Mouse (Mus musculus): ENCODE data around the gene Tma7. TPM values are rescaled to one million over a fixed set of nuclear protein-coding genes. Genes with fewer than 3 reads are reported as not detected.

Tma7 gene
- 100 to 1,000 TPM; 241 to 249 TPM for total RNA-seq (2021)

DNA sequence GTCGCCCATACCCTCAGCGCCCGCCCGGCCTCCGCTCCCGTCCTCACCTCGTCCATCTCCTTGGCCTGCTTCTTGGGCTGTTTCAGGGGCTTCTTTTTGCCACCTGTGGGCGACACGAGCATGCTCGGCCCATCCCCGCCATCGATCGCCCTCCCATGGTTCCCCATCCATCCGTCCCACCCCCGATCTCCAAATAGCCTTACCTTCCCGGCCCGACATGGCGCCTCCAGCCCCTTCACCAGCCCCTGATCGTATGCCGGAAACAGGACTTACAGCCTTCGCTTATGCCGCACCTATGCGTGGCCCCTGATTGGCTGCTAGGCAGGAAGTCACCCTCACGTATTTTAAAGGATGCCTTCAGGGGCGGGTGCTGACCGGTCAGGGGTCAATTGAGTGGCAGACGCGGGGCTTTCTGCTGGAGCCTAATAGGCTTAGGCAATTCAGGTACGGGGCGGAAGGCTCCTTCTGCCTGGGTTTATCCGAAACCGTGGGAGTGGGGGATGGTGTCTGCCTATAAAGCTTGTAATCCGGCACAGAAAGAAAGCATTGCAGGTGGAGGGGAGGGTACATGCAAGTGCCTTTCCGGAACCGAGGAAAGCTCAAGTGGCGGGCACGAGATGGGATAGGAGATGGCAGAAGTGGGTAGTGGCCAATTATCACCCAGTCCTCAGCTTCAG, at the start of gene Tma7, which contains the start of gene Ccdc51:
TSS of gene Tma7 (minus strand) at position 464 of the 677 bp plus-strand sequence.
TSS of gene Ccdc51 (plus strand) at position 370 of the 677 bp plus-strand sequence.
- peak; percentile 72 to 80 for DNase-seq
- intact Hi-C loops (cut with DNase I): no loop called here

- DNase-seq: no peak
- intact Hi-C loops (cut with DNase I): no loop called here
Measured at GRCm38 (mm10) chr9:109130076-109130475, 47.7 kb upstream of the Tma7 start.

- no peak for DNase-seq
- intact Hi-C loops (cut with DNase I): loop anchor here (5.0 kb wide), 1 partner anchor 734 kb away; no protein-coding TSS in a partner anchor
Measured at GRCm38 (mm10) chr9:109128211-109128610, 45.8 kb upstream of the Tma7 start.

DNA sequence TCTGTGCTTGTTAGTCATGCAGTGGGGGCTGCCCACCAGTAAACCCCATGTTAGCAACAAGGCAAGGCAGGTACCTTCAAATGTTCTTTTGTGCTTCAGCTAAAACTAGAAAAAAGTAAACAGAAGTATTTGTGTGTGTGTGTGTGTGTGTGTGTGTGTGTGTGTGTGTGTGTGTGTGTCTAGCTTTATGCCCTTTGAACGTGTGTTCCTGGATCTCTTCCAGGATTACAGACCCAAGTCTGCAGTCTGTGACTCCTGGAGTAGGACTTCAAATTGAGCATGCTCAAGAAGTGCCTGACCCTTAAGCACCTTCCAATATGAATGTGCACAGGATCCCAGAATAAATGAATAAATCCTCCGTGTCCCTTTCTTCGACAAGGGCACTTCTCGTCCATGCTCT, 44.7 kb upstream of the Tma7 start:
- DNase-seq: no peak
- intact Hi-C loops (cut with DNase I): loop anchor here (5.0 kb wide), 1 partner anchor 735 kb away; no protein-coding TSS in a partner anchor

DNA sequence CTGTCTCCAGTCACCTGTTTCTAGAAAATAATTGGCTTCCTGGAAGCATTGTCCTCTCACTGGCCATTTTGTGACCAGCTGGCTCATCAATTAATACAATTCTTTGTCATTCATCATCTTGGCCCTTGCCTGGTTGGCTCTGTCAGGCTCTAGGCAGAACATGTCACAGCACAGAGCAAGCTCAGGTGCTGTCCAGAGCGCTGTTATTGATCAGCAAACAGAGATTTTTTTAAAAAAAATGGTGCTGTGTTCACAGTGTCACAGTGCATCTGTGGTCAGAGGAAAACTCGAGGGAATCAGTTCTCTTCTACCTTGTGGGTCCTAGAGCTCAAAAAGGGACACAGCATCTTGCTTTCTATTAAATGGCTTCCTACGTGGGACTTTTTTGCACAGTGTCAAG, 43.1 kb upstream of the Tma7 start:
- intact Hi-C loops (cut with DNase I): loop anchor here (5.0 kb wide), 1 partner anchor 737 kb away; no protein-coding TSS in a partner anchor
- DNase-seq: no peak

GRCm38 (mm10) chr9:109125043-109125442, 42.7 kb upstream of the Tma7 start:
- intact Hi-C loops (cut with DNase I): loop anchor here (5.0 kb wide), 1 partner anchor 737 kb away; no protein-coding TSS in a partner anchor
- no peak for DNase-seq

DNA sequence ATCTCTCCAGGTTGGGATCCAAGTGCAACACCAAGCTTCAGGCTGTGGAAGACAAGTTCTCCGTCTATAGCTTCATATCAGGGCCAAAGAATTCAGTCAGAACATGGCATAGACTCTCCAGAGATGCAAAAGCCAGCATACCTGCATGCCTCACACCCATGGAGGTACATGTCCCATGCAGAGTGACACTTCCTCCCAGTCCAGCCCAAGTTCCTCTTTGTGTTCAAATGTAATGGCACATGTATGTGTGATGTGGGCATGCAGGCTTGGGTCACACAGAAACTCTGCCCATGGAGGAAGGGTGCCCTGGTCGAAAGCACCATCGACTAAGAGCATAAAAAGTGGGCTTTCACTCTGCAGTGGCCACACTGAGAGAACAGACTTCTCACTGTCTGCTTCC, 41.8 kb upstream of the Tma7 start:
- no peak for DNase-seq
- intact Hi-C loops (cut with DNase I): no loop called here

DNA sequence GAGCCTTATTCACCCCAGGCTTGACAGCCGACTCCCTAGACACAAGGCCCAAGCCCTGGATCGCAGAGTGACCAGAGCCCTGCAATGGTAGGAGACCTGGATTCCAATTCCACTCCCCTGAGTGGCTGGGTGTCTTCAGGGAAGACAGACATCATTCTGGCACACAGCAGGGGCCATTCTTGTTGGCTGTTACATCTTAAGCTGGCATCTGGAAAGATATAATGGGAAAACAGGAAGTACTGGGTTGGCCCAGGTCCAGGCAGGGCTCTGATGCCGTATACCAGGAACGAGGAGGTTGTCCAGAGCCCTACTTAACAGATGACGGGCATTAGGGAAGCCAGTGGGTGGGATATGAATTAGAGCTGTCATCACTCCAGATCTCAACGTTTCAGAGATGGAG, 40.9 kb upstream of the Tma7 start:
- intact Hi-C loops (cut with DNase I): no loop called here

GRCm38 (mm10) chr9:109122553-109123085, 40.2 kb upstream of the Tma7 start:
- DNase-seq: peak in 1 of 2 experiments; percentile 43
- intact Hi-C loops (cut with DNase I): loop anchor here (1.0 kb wide), 2 partner anchors 34 to 123 kb away; no protein-coding TSS in a partner anchor

More for the DNA sequence above, 40.9 kb upstream of the Tma7 start:
- no peak for DNase-seq

- no peak for DNase-seq
- intact Hi-C loops (cut with DNase I): no loop called here
Measured at GRCm38 (mm10) chr9:109120956-109121355, 38.6 kb upstream of the Tma7 start.

GRCm38 (mm10) chr9:109119571-109119970, 37.2 kb upstream of the Tma7 start:
- no peak for DNase-seq
- intact Hi-C loops (cut with DNase I): no loop called here

- intact Hi-C loops (cut with DNase I): no loop called here
- no peak for DNase-seq
Measured at GRCm38 (mm10) chr9:109118106-109118505, 35.7 kb upstream of the Tma7 start.

DNA sequence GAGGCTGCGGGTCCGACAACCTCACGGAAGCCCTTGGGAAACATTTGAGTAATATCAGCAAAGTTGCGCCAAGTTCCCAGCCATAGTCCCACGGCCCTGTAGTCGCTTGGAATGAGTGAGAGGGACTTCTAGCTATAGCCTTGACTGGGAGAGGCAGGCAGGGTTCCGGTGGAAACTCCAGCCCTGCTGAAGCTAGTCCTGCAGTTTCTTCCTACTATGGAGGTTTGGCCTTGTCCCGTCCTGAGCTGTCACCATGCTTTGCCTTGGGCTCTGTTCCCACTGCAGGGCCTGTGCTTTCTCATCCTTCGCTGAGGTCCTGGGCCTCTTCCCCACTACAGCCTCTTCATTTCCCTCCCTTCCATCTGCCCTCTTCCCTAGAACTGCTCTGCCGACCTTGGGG, 33.8 kb upstream of the Tma7 start:
- intact Hi-C loops (cut with DNase I): no loop called here

DNA sequence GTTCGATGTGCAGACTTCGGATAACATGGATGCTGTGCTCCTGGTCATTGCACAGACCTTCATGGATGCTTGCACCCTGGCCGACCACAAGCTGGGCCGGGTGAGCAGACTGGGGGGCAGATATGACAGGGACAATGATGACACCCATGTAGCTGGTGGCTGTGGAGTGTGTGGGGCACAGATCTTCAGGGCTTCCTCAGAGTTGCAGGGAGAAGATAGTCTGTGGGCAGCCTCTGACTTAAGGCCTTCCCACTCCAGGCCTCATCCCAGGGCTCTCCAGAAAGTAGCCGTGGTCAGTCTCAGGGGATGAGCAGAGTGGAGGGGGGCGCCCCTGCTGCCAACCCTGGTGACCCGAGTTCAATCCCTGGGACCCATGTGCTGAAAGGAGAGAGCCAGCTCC, 32.5 kb upstream of the Tma7 start:
- no peak for DNase-seq
- intact Hi-C loops (cut with DNase I): no loop called here

More for the DNA sequence above, 33.8 kb upstream of the Tma7 start:
- no peak for DNase-seq

DNA sequence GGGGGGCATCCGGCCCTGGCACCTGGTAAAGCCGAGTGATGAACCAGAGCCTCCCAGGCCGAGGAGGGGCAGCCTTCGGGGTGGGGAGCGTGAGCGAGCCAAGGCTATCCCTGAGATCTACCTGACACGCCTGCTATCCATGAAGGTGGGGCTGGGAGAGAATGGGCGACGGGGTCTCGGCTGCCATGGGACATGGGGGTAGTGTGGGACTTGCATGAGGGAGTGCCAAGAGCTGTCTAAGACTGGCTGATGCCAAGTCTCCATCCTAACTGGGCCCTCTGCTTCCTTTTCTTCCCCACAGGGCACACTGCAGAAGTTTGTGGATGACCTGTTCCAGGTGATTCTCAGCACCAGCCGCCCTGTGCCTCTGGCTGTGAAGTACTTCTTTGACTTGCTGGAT, 31.9 kb upstream of the Tma7 start:
- intact Hi-C loops (cut with DNase I): no loop called here
- DNase-seq: no peak

DNA sequence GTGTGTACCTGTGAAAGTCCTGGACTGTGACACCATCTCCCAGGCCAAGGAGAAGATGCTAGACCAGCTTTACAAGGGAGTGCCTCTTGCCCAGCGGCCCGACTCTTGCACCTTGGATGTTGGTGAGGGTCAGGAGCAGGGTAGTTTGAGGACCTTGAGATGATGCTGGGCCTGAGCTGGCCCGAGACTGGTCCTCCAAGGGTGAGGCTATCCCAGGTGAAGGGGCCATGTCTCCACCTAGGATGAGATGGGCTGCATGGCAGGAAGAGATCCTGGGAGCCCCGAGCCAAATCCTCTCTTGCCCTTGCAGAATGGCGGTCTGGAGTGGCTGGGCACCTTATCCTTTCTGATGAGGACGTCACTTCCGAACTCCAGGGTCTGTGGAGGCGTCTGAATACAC, 30.9 kb upstream of the Tma7 start:
- DNase-seq: no peak
- intact Hi-C loops (cut with DNase I): no loop called here

- DNase-seq: no peak
- intact Hi-C loops (cut with DNase I): no loop called here
Measured at GRCm38 (mm10) chr9:109111591-109111990, 29.2 kb upstream of the Tma7 start.

DNA sequence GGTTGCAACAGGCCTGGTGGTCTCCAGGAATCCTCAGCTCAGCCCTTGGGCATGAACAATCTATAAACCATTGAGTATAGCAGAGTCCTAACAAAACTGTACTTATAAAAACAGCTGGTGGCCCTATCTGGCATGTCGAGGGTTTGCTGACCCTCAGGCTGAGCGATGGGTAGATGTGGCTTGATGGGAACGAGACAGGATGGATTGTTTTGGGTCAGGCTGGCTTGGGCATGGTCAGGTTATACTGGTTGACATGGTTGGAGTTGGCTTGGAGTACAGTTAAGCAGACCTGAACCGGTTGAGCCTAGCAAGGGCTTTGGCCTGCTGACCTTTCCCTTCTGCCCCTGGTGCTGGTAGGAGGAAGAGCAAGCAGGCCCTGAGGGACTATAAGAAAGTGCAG, 28.7 kb upstream of the Tma7 start:
- no peak for DNase-seq
- intact Hi-C loops (cut with DNase I): no loop called here

- DNase-seq: no peak
- intact Hi-C loops (cut with DNase I): no loop called here
Measured at GRCm38 (mm10) chr9:109110240-109110639, 27.9 kb upstream of the Tma7 start.

DNA sequence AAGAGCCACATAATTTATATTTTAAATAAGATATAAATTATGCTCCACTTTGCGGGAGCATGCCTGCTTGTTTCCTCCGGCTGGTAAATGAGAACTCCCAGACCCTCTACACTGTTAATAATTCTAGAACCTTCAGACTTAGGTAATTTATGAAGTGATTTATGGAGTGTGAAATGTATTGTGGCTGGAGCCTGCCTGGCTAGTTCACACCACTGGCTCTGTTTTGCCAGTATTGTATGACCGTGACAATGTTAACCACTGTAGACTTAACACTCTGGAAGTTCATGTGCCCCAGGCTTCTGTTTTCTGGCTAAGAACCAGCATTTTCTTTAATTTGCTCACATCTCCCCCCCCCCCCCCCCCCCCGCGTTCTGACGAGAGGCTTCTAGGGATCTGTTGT, 25.0 kb upstream of the Tma7 start:
- intact Hi-C loops (cut with DNase I): no loop called here
- no peak for DNase-seq

- intact Hi-C loops (cut with DNase I): no loop called here
- no peak for DNase-seq
Measured at GRCm38 (mm10) chr9:109105648-109106047, 23.3 kb upstream of the Tma7 start.

DNA sequence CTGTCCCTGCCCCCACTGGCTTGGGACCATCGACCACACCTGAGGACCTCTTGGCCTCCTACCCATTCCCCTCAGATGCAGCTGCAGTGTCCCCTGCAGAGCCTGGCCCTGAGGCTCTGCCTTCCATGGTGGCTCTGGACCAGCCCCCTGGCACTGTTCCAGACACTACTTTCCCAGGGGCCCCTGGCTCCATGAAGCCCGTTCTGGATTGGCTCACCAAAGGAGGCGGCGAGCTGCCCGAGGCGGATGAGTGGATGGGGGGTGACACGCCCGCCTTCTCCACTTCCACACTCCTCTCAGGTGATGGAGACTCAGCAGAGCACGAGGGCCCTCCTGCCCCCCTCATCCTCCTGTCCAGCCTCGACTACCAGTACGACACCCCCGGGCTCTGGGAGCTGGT, 22.6 kb upstream of the Tma7 start:
- intact Hi-C loops (cut with DNase I): no loop called here
- no peak for DNase-seq

Measured in heart, postnatal 36 days (tissue).